Mouse (Mus musculus): Measurements from ENCODE around the gene Ankib1. TPM values are rescaled to one million over a fixed set of nuclear protein-coding genes. Genes with fewer than 3 reads are reported as not detected.

Ankib1 gene
- 3.3 TPM for polyA plus RNA-seq (2015; fragmentation: Illumina TruSeq; extraction: RNeasy Lipid Tissue Mini Kit (QIAGEN cat#74804); ENCODE audit: insufficient read depth, low read depth, low replicate concordance)

DNA sequence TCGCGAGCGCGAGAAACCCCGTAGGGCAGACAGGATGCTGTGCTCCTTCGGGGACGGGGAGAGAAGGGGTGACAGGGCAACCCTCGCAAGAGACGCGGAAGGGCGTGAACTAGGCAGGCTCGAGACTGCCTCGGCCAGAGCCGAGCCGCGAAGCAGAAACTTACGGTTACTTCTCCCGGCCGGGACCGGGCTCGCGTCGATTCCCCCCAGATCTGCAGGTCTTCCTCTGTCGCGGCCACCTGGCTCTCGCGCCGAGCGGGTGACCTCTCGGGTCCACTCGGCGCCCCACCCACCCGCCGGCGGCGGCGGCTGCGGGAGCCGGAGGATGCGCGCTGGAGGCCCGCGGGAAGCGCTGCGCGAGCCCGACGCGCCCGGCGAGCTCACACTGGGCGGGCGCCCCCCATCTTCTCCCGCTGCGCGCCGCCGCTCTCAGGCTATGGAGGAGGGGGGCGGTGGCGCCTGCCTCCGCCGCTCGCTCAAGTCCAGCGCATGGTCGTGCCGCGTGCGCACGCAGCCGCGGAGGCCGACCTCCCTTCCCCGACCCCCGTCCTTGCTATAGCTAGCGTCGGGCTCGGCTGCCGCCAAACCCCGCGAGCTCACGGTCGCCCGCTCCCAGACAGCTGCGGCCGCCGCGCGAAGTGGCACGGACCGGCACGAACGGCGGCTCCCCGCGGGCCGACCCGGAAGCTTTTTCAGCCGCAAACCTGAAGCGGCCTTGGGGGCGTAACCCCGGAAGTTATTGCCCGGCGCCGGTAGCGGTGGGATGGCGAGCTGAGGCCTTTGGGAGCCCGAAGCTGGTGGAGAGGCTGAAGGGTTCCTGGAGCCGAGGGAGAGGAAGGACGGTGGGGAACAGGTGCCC, at the start of gene Ankib1, which contains the start of gene Krit1:
Gene Ankib1, minus strand, starts transcription at position 493 of the 859 bp plus-strand sequence.
Gene Krit1, plus strand, starts transcription at position 752 of the 859 bp plus-strand sequence.

DNA sequence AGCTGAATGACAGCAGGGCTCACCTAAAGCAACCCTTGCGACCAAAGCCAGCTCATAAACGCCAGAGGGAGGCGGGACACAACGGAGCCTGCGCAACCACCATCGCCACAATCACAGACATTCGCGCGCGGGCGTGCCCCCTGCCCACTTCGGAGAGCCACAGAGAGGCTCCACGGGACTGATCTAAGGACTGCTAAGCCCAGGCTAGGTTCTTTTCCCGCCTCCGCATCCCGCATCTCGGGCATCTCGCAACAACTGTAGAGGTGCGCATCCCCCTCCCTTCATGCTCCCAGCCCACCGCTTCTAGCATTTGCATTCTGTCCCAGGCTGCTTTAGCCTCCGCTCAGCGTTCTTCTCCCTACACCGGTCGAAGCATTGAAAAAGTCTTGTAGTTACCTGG, 42.3 kb upstream of the Ankib1 start, which contains the start of gene Lrrd1:
Gene Lrrd1, plus strand, starts transcription at position 148 of the 400 bp plus-strand sequence.

DNA sequence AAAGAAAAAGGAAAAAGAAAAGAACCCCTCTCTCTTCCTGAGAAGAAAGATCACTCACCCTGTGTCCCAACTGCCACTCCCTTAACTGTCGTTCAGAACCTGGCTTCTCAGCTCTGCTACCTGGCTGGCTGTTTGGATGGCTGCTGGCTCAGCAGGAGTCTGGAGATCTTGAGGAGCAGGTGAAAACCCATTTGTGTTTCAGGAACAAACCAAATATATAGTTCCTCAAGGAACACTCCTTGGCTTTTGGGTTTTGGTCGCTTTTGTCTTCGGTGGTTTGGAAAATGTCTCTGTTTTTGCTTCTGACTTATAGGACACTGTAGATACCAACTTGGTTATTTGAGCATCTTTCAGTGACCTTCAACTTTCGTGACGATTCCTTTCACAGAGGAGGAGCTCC, 145.6 kb downstream of the Ankib1 start, which contains the start of gene Gatad1:
Gene Gatad1, minus strand, starts transcription at position 101 of the 400 bp plus-strand sequence.

DNA sequence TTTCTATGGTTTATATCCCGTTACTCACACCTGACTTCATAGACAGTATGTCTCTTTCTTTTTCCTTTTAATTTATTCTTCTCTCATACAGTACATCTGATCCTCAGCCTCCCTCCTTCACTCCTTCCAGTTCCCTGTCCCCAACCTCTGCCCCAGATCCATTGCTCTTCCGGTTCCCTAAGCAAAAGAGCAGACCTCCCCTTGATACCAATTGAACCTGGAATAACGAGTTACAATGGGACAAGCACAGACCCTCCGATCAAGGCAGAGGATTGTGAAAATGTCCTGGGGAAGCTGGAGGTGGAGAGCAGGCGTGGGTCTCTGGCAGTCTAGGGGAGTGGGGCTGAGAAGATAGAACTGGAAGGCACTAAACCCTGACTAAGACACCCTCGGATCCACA, 151.8 kb downstream of the Ankib1 start, which contains the start of gene Tmbim7:
Gene Tmbim7, plus strand, starts transcription at position 301 of the 400 bp plus-strand sequence.

Other genes with a start within 250 kb of the Ankib1 start
- gene 1700109H08Rik, start 231.4 kb downstream of the Ankib1 start, polyA plus RNA-seq (2015; fragmentation: Illumina TruSeq; extraction: RNeasy Lipid Tissue Mini Kit (QIAGEN cat#74804); ENCODE audit: insufficient read depth, low read depth, low replicate concordance), result 1.1 TPM
- 9.4 TPM for gene Pex1, start 206.9 kb downstream of the Ankib1 start, polyA plus RNA-seq (2015; fragmentation: Illumina TruSeq; extraction: RNeasy Lipid Tissue Mini Kit (QIAGEN cat#74804); ENCODE audit: insufficient read depth, low read depth, low replicate concordance)
- 2.8 TPM for gene Rbm48, start 206.3 kb downstream of the Ankib1 start, polyA plus RNA-seq (2015; fragmentation: Illumina TruSeq; extraction: RNeasy Lipid Tissue Mini Kit (QIAGEN cat#74804); ENCODE audit: insufficient read depth, low read depth, low replicate concordance)
- not detected for gene Tmbim7, start 151.7 kb downstream of the Ankib1 start, polyA plus RNA-seq (2015; fragmentation: Illumina TruSeq; extraction: RNeasy Lipid Tissue Mini Kit (QIAGEN cat#74804); ENCODE audit: insufficient read depth, low read depth, low replicate concordance)
- 14.2 TPM for gene Gatad1, start 145.7 kb downstream of the Ankib1 start, polyA plus RNA-seq (2015; fragmentation: Illumina TruSeq; extraction: RNeasy Lipid Tissue Mini Kit (QIAGEN cat#74804); ENCODE audit: insufficient read depth, low read depth, low replicate concordance)
- 9.4 TPM for gene Krit1, start 259 bp upstream of the Ankib1 start, polyA plus RNA-seq (2015; fragmentation: Illumina TruSeq; extraction: RNeasy Lipid Tissue Mini Kit (QIAGEN cat#74804); ENCODE audit: insufficient read depth, low read depth, low replicate concordance)
- gene Lrrd1, start 42.2 kb upstream of the Ankib1 start, polyA plus RNA-seq (2015; fragmentation: Illumina TruSeq; extraction: RNeasy Lipid Tissue Mini Kit (QIAGEN cat#74804); ENCODE audit: insufficient read depth, low read depth, low replicate concordance), result not detected
- 1.4 TPM for gene Mterf1a, start 91.0 kb upstream of the Ankib1 start, polyA plus RNA-seq (2015; fragmentation: Illumina TruSeq; extraction: RNeasy Lipid Tissue Mini Kit (QIAGEN cat#74804); ENCODE audit: insufficient read depth, low read depth, low replicate concordance)
- 7.4 TPM for gene Akap9, start 125.1 kb upstream of the Ankib1 start, polyA plus RNA-seq (2015; fragmentation: Illumina TruSeq; extraction: RNeasy Lipid Tissue Mini Kit (QIAGEN cat#74804); ENCODE audit: insufficient read depth, low read depth, low replicate concordance)